Mouse (Mus musculus) ES-E14 (cell line): ENCODE measurements around the gene Ddc.

Experiments used
- HCFC1 ChIP-seq: IDR thresholded peaks from 2 replicates; pipeline ENCODE4 v1.6.1; 2012; ENCODE audit warnings: low read length, inconsistent platforms, borderline replicate concordance; ENCODE audit not compliant: insufficient read depth
- MAFK ChIP-seq: IDR thresholded peaks from 2 replicates; pipeline ENCODE4 v1.6.1; 2014; ENCODE audit warnings: mild to moderate bottlenecking, low read depth, low read length, inconsistent platforms; ENCODE audit not compliant: insufficient read depth
- ZC3H11A ChIP-seq: IDR thresholded peaks from 2 replicates; pipeline ENCODE4 v1.6.1; 2012; ENCODE audit warnings: low read depth, mild to moderate bottlenecking, inconsistent platforms, low read length, borderline replicate concordance
- ZNF384 ChIP-seq: IDR thresholded peaks from 2 replicates; pipeline ENCODE4 v1.6.1; 2012; ENCODE audit warnings: low read depth, low read length, inconsistent platforms

DNA sequence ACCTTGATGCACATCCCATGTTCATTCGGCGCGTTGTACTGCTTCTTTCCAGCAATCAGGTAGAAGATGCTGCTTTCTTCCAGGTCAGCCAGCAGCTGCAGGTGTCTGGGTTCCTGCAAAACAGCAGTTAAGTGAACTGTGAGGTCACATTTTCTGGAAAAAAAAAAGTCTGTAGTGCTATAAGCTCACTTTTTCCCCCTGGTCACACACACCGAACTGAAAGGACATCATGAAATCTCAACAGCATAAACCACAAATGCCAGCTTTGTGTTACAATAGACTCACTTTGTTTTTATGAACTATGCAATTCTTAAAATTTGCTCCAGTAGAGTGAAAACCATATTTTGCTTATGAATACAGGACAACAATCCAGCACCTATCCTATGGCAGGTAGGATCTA lies 46.9 kb upstream of the Ddc start:
- TF ChIP-seq HCFC1 (no peak), MAFK (no peak), ZNF384 (no peak), ZC3H11A (no peak)
